In the genomic region with DNA sequence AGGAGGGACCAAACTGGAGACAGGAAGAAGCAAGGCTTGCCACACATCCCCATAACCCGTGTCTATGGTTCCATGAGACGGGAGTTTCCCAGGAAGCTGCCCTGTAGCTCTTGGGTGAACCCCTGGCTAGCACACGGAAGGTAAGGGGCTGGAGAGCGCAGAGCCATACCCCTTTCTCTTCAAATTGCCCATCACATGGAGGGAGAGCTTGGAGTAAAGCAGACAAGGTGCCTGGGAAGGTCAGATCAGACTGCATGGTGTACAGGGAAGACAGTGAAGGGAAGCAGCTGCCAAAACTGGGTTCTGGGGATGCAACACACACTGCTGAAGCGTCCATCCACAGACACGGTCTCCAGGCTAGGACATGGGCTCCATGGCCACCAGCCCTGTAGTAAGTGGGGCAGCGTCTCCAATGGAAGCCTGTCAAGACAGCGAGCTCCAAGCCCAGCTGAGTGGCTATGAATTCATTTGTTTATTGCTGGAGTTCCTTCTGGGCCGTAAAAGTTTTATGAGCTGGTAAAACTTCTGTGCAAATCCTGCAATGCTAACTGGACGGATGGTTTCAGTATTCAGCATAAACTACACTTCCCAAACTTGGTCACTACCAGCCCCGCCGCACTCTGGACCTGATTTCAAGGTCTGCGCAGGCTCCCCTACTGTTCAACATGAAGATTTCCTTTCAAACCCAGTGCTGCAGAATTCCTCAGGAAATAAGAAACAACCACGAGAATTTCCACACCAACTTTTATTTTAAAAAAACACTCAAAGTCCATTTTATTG, we compare ENCODE assay signal across 13 mouse cellular contexts. TPM values are rescaled to one million over a fixed set of nuclear protein-coding genes. Genes with fewer than 3 reads are reported as not detected.
DNase-seq lines count a peak whose midpoint lies in the region; ATAC-seq and TF ChIP-seq lines count a peak whose summit lies in the region.
"Had no signal": no experiment of that assay in that cellular context is flagged by ENCODE, and none has a peak within 500 bp of the region (broad histone marks: within the 10 kb centered on the region; RNA-seq: fewer than 3 reads in every experiment).

No protein-coding gene starts in this region.

- no peak overlapping the region for H3K4me2 ChIP-seq in limb, embryonic 11.5 days (ENCODE audit: low read depth, severe bottlenecking)
- H3K4me2 ChIP-seq in kidney, embryonic 15.5 days, result no peak overlapping the region
- H3K4me2 ChIP-seq: hindbrain, embryonic 12.5 days; midbrain, embryonic 13.5 days; neural tube, embryonic 12.5 days had no signal

- TF ChIP-seq POLR2A in small intestine, adult 2 months (IDR thresholded peaks at IDR 0.05; ENCODE audit: low read depth, low read length), result no peak

- ATAC-seq in limb, embryonic 11.5 days (ENCODE audit: insufficient number of reproducible peaks, low FRiP score, low TSS enrichment, low read depth), result peak; percentile 29; the same call in 1 of the 2 replicates
- peak; percentile 55; the same call in 1 of the 2 replicates for ATAC-seq in kidney, embryonic 15.5 days (replicated peaks; ENCODE audit: low FRiP score)
- ATAC-seq: midbrain, embryonic 13.5 days had no signal

- DNase-seq in cerebellum, postnatal 10 days, result peak; percentile 29 to 38
- DNase-seq in cerebellum, postnatal 36 days, result no peak
- peak; percentile 48 for DNase-seq in limb, embryonic 11.5 days (ENCODE audit: low spot score)
- no peak for DNase-seq in limb, embryonic 10.5 days (ENCODE audit: low spot score)
- no peak for DNase-seq in right cerebral cortex, postnatal 36 days (ENCODE audit: low spot score in 2 of 2)
- no peak for DNase-seq in yolk sac, embryonic 10.5 days (ENCODE audit: low spot score)
- DNase-seq: lung, postnatal 14 days had no signal

- no peaks in the 10 kb centered on the region for H3K9me3 ChIP-seq in limb, embryonic 11.5 days (ENCODE audit: control insufficient read depth, low read length)
- no peaks in the 10 kb centered on the region for H3K9me3 ChIP-seq in limb, embryonic 10.5 days (replicated peaks)
- H3K9me3 ChIP-seq in kidney, embryonic 15.5 days (replicated peaks), result no peaks in the 10 kb centered on the region
- H3K9me3 ChIP-seq: hindbrain, embryonic 12.5 days; midbrain, embryonic 13.5 days; neural tube, embryonic 12.5 days had no signal

- no peak for TF ChIP-seq CTCF in small intestine, adult 2 months (IDR thresholded peaks at IDR 0.05; ENCODE audit: extremely low read depth, insufficient read length, insufficient replicate concordance, low read depth, low read length)

- no peak overlapping the region for H3K9ac ChIP-seq in limb, embryonic 11.5 days (ENCODE audit: low read length)
- no peak overlapping the region for H3K9ac ChIP-seq in kidney, embryonic 15.5 days
- H3K9ac ChIP-seq: hindbrain, embryonic 12.5 days; midbrain, embryonic 13.5 days; neural tube, embryonic 12.5 days had no signal

- peaks cover 19% of the 10 kb centered on the region for H3K4me1 ChIP-seq in limb, embryonic 11.5 days (ENCODE audit: control insufficient read depth, insufficient read depth, low read length)
- H3K4me1 ChIP-seq in limb, embryonic 10.5 days, result peaks cover 40% of the 10 kb centered on the region
- H3K4me1 ChIP-seq in kidney, embryonic 15.5 days, result peaks cover 67% of the 10 kb centered on the region
- H3K4me1 ChIP-seq in small intestine, adult 2 months (ENCODE audit: control insufficient read depth, insufficient read depth, insufficient read length, low read length), result peaks cover 27% of the 10 kb centered on the region

- 46% methylated on average over 14 of the region's 14 CpGs for WGBS in limb, embryonic 11.5 days
- WGBS in limb, embryonic 10.5 days, result 70% methylated on average over 14 of the region's 14 CpGs
- 49% methylated on average over 14 of the region's 14 CpGs for WGBS in kidney, embryonic 15.5 days
- 45% methylated on average over 14 of the region's 14 CpGs for WGBS in small intestine, adult 2 months

- H3K27me3 ChIP-seq in limb, embryonic 11.5 days (ENCODE audit: control insufficient read depth, insufficient read depth, low read length), result no peaks in the 10 kb centered on the region
- H3K27me3 ChIP-seq in limb, embryonic 10.5 days (ENCODE audit: low read depth, poor library complexity, severe bottlenecking), result no peaks in the 10 kb centered on the region
- H3K27me3 ChIP-seq in kidney, embryonic 15.5 days, result no peaks in the 10 kb centered on the region
- no peaks in the 10 kb centered on the region for H3K27me3 ChIP-seq in small intestine, adult 2 months (ENCODE audit: control insufficient read depth, insufficient read depth, low read length)
- H3K27me3 ChIP-seq: hindbrain, embryonic 12.5 days; midbrain, embryonic 13.5 days; neural tube, embryonic 12.5 days had no signal

- no peak overlapping the region for H3K27ac ChIP-seq in limb, embryonic 11.5 days (replicated peaks; ENCODE audit: low read depth, low read length)
- H3K27ac ChIP-seq in limb, embryonic 10.5 days, result no peak overlapping the region
- peak overlapping the region; percentile 54 for H3K27ac ChIP-seq in kidney, embryonic 15.5 days
- H3K27ac ChIP-seq in small intestine, adult 2 months (ENCODE audit: insufficient read depth, low read depth, low read length), result peak overlapping the region; percentile 38; the same call in 1 of the 2 replicates
- H3K27ac ChIP-seq: hindbrain, embryonic 12.5 days; midbrain, embryonic 13.5 days; neural tube, embryonic 12.5 days had no signal

- no peaks in the 10 kb centered on the region for H3K36me3 ChIP-seq in limb, embryonic 11.5 days (ENCODE audit: control insufficient read depth, insufficient read depth, low read length)
- no peaks in the 10 kb centered on the region for H3K36me3 ChIP-seq in limb, embryonic 10.5 days
- no peaks in the 10 kb centered on the region for H3K36me3 ChIP-seq in kidney, embryonic 15.5 days
- no peaks in the 10 kb centered on the region for H3K36me3 ChIP-seq in small intestine, adult 2 months (ENCODE audit: control insufficient read depth, insufficient read depth, low read length)
- H3K36me3 ChIP-seq: hindbrain, embryonic 12.5 days; midbrain, embryonic 13.5 days; neural tube, embryonic 12.5 days had no signal

- H3K4me3 ChIP-seq in limb, embryonic 11.5 days (ENCODE audit: low read depth, low read length), result no peak overlapping the region
- no peak overlapping the region for H3K4me3 ChIP-seq in limb, embryonic 10.5 days
- no peak overlapping the region for H3K4me3 ChIP-seq in kidney, embryonic 15.5 days (replicated peaks)
- no peak overlapping the region for H3K4me3 ChIP-seq in small intestine, adult 2 months (ENCODE audit: low read depth, low read length)
- H3K4me3 ChIP-seq: hindbrain, embryonic 12.5 days; midbrain, embryonic 13.5 days; neural tube, embryonic 12.5 days had no signal

RNA-seq across cellular contexts. Expression of a gene that starts 16.0 kb away (rescaled TPM):
- 30.4 and 30.9 TPM in 2 replicates for polyA plus RNA-seq in limb, embryonic 11.5 days (2014; fragmentation: Nextera tagmentation; extraction: Ambion mirVana)
- polyA plus RNA-seq in limb, embryonic 10.5 days (2016; fragmentation: Nextera tagmentation; extraction: Ambion mirVana), result 30.4 and 32.0 TPM in 2 replicates
- polyA plus RNA-seq in kidney, embryonic 15.5 days (2015; fragmentation: Nextera tagmentation; extraction: Ambion mirVana), result 31.9 and 40.0 TPM in 2 replicates
- polyA plus RNA-seq in small intestine, adult 2 months (2012; rRNA removed), result 190 and 472 TPM in 2 replicates

RNA-seq across cellular contexts. Expression of a gene that starts 45.1 kb away (rescaled TPM):
- 0.63 TPM in 1 of 2 replicates, not detected in the other for polyA plus RNA-seq in limb, embryonic 11.5 days (2014; fragmentation: Nextera tagmentation; extraction: Ambion mirVana)
- polyA plus RNA-seq in limb, embryonic 10.5 days (2016; fragmentation: Nextera tagmentation; extraction: Ambion mirVana), result not detected in 2 replicates
- 5.5 and 7.0 TPM in 2 replicates for polyA plus RNA-seq in kidney, embryonic 15.5 days (2015; fragmentation: Nextera tagmentation; extraction: Ambion mirVana)
- not detected in 2 replicates for polyA plus RNA-seq in small intestine, adult 2 months (2012; rRNA removed)
- polyA plus RNA-seq: forebrain, embryonic 11.5 days; midbrain, embryonic 13.5 days had no signal

RNA-seq across cellular contexts. Expression of a gene that starts 55.3 kb away (rescaled TPM):
- polyA plus RNA-seq in limb, embryonic 11.5 days (2014; fragmentation: Nextera tagmentation; extraction: Ambion mirVana), result 4.1 TPM in 2 replicates
- polyA plus RNA-seq in limb, embryonic 10.5 days (2016; fragmentation: Nextera tagmentation; extraction: Ambion mirVana), result 5.1 and 6.5 TPM in 2 replicates
- polyA plus RNA-seq in kidney, embryonic 15.5 days (2015; fragmentation: Nextera tagmentation; extraction: Ambion mirVana), result 16.8 and 17.8 TPM in 2 replicates
- polyA plus RNA-seq in small intestine, adult 2 months (2012; rRNA removed), result 356 and 552 TPM in 2 replicates

Comparison
In these comparisons a context has a peak if more than half of its experiments do, and no peak if none do; other contexts are left out.
1. DNase-seq: peak in cerebellum, postnatal 10 days (2 of 2) and limb, embryonic 11.5 days (single experiment); none in cerebellum, postnatal 36 days (0 of 2), limb, embryonic 10.5 days (single experiment), right cerebral cortex, postnatal 36 days (0 of 2) and yolk sac, embryonic 10.5 days (single experiment).
2. H3K27ac ChIP-seq: peak in kidney, embryonic 15.5 days (single experiment) and small intestine, adult 2 months (single experiment); none in limb, embryonic 11.5 days (single experiment) and limb, embryonic 10.5 days (single experiment).
3. RNA of a gene that starts 55.3 kb away (polyA plus RNA-seq): 356 to 552 TPM in small intestine, adult 2 months; 16.8 to 17.8 TPM in kidney, embryonic 15.5 days, 5.1 to 6.5 TPM in limb, embryonic 10.5 days and 4.1 TPM in limb, embryonic 11.5 days; every median in the first group is over 10 times any median in the second.